Mouse (Mus musculus) liver, embryonic 14.5 days (tissue): ENCODE results near the gene Smim13. TPM values are rescaled to one million over a fixed set of nuclear protein-coding genes. Genes with fewer than 3 reads are reported as not detected.
"Not testable (repeated sequence)": the region's sequence is repeated elsewhere in the genome, so short reads cannot be mapped to it uniquely, and the experiment has no call there.

Source experiments
- ATAC-seq: fragments of 200-750 bp; cut with Nextera tagmentation; 2 replicates; pipeline ENCODE4 v1.8.0; 2017; ENCODE audit warnings: moderate number of reproducible peaks, mild to moderate bottlenecking, moderate library complexity; ENCODE audit not compliant: insufficient read depth
- DNase-seq, 3 experiments: peaks; one replicate each; pipeline ENCODE4 v3.0.0-alpha.2; 2012 to 2013; ENCODE audit warnings: low read depth in 3 of 3, low spot score in 3 of 3
- H3K27ac ChIP-seq: fragments of 300-500 bp; sonication (generic); 2 replicates; pipeline ENCODE4 v1.5.1; 2014; ENCODE audit warnings: moderate library complexity, mild to moderate bottlenecking, control low read depth, inconsistent platforms
- H3K27me3 ChIP-seq: fragments of 300-500 bp; sonication (generic); 2 replicates; pipeline ENCODE4 v1.6.1; 2014; ENCODE audit warnings: mild to moderate bottlenecking, low read length, moderate library complexity; ENCODE audit not compliant: control insufficient read depth, insufficient read depth
- H3K36me3 ChIP-seq: fragments of 300-500 bp; sonication (generic); replicated peaks from 2 replicates; pipeline ENCODE4 v1.6.1; 2014; ENCODE audit warnings: low read depth; ENCODE audit not compliant: control insufficient read depth, insufficient read depth
- H3K4me1 ChIP-seq, 2 experiments: fragments of 200-500 bp in 1 of 2; fragments of 300-500 bp in 1 of 2; sonication (generic) in 1 of 2; replicated peaks; 2 replicates each; pipeline ENCODE4 v1.6.1; 2012 to 2014; ENCODE audit warnings: antibody characterized with exemption in 1 of 2, inconsistent platforms in 1 of 2, low read length in 1 of 2; ENCODE audit not compliant: control insufficient read depth in 2 of 2, insufficient read depth in 2 of 2
- H3K4me2 ChIP-seq: fragments of 300-500 bp; sonication (generic); 2 replicates; pipeline ENCODE4 v1.6.1; 2014; ENCODE audit warnings: low read depth, mild to moderate bottlenecking, control low read depth, moderate library complexity
- H3K4me3 ChIP-seq, 2 experiments: fragments of 200-500 bp in 1 of 2; fragments of 300-500 bp in 1 of 2; sonication (generic) in 1 of 2; 2 replicates each; pipeline ENCODE4 v1.5.1; 2012 to 2014; ENCODE audit warnings: low read depth in 2 of 2, low read length in 2 of 2, mild to moderate bottlenecking in 2 of 2, control low read depth in 1 of 2, inconsistent platforms in 1 of 2, moderate library complexity in 1 of 2; ENCODE audit not compliant: insufficient read depth in 1 of 2
- H3K9ac ChIP-seq: fragments of 300-500 bp; sonication (generic); replicated peaks from 2 replicates; pipeline ENCODE4 v1.6.1; 2014; ENCODE audit warnings: mild to moderate bottlenecking, control low read depth, moderate library complexity
- H3K9me3 ChIP-seq: fragments of 300-500 bp; sonication (generic); 2 replicates; pipeline ENCODE4 v1.6.1; 2016; ENCODE audit warnings: low read length, mixed read lengths; ENCODE audit not compliant: control insufficient read depth
- CTCF ChIP-seq: IDR thresholded peaks from 2 replicates; pipeline ENCODE4 v1.5.1; 2016; ENCODE audit warnings: antibody characterized with exemption, low read depth, control low read depth
- EP300 ChIP-seq: IDR thresholded peaks from 2 replicates; pipeline ENCODE4 v1.6.1; 2016; ENCODE audit warnings: antibody characterized with exemption, low read depth
- WGBS: fragments of 180-500 bp; shearing (Covaris S2); extraction: QIAGEN DNeasy Blood & Tissue Kit; methylation state at CpG from one replicate; pipeline ENCODE4 v1.1.7; 2014; ENCODE audit not compliant: insufficient replicate concordance; 5-methylcytosine and 5-hydroxymethylcytosine counted together
- polyA plus RNA-seq, 2 experiments: library from polyadenylated mRNA; depleted of rRNA in 1 of 2; stranded (reverse) in 1 of 2; unstranded in 1 of 2; fragments of >200 nt; fragmentation: Nextera tagmentation in 1 of 2; extraction: Ambion mirVana in 1 of 2; gene quantifications; 2 replicates each; pipeline versions ENCODE4 v1.2.1 to v1.2.3; 2012 to 2014

Gene Smim13
- polyA plus RNA-seq, 2 experiments = 3.1 to 3.8 TPM

DNA sequence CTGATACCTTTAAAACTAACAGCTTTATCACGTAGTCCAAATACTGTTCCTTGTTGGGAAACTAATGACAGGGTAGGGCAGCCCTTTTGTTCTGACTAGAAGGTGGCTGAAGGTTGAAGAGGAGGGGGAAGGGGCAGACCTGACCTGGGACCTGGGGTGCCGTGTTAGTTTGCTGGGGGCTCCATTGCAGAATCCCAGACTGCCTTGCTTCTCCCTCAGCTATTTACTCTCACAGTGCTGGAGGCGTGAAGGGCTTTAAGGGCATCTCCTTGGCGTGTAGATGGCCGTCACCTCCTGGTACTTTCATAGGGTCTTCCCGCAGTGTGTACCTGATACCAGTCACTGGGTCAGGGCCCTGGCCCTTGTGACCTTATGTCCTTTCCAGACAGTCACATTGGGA is 2.5 kb downstream of the Smim13 start:
- WGBS = 77% methylated on average over 6 of the region's 6 CpGs
- H3K27ac ChIP-seq = no peak overlapping the region
- no peak overlapping the region for H3K9ac ChIP-seq
- H3K4me1 ChIP-seq = peaks cover 9% of the 10 kb centered on the region in 2 experiments
- H3K4me3 ChIP-seq = no peak overlapping the region
- H3K9me3 ChIP-seq = no peaks in the 10 kb centered on the region
- H3K4me2 ChIP-seq = no peak overlapping the region
- DNase-seq (no peak), ATAC-seq (no peak)
- H3K27me3 ChIP-seq = no peaks in the 10 kb centered on the region
- H3K36me3 ChIP-seq = no peaks in the 10 kb centered on the region
- TF ChIP-seq EP300 (no peak), CTCF (no peak)

DNA sequence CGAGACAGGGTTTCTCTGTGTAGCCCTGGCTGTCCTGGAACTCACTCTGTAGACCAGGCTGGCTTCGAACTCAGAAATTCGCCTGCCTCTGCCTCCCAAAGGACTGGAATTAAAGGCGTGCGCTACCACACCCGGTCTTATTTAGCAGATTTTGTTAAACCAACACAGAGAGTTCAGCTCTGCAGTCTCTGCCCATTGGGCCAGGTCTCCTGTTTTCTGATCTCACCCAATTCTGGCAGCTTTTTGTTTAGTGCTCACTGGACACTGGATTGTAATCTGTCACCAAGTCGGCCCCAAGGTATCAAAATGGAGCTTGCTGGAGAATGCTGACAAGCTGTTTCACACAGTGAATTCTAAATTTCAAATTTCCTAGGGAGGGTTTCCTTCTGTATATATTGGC is 3.1 kb downstream of the Smim13 start:
- Histone ChIP-seq H3K9ac (no peak overlapping the region), H3K4me3 (no peak overlapping the region), H3K36me3 (no peaks in the 10 kb centered on the region), H3K9me3 (no peaks in the 10 kb centered on the region), H3K27me3 (no peaks in the 10 kb centered on the region), H3K4me2 (no peak overlapping the region), H3K4me1 (peaks cover 9% of the 10 kb centered on the region in 2 experiments), H3K27ac (no peak overlapping the region)
- DNase-seq (no peak), ATAC-seq (no peak)
- TF ChIP-seq CTCF (no peak), EP300 (no peak)
- 71% methylated on average over 7 of the region's 7 CpGs for WGBS

DNA sequence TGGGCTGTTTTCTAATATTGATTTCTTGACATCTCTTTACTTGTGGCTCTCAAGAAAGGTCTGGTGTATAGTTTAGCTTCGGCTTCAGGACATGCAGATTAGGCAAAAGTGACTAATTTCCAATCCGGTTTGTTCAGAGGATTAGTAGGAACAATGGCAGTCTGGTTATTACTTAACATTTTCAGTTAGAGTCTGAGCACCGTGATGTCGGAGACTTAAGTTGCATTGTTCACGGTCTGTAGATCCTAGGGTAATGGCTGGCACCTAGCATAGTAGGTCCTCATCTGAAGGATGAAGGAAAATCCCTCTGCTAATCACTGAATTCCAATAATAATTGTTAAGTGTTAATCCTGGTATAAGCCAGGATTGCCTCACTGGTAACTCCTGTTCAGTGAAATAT is 6.5 kb downstream of the Smim13 start:
- Histone ChIP-seq H3K4me2 (no peak overlapping the region), H3K27me3 (no peaks in the 10 kb centered on the region), H3K36me3 (no peaks in the 10 kb centered on the region), H3K4me1 (peaks cover 2 to 5% of the 10 kb centered on the region in 2 experiments; a peak in 3 of 4 replicates), H3K27ac (no peak overlapping the region), H3K4me3 (no peak overlapping the region), H3K9ac (no peak overlapping the region), H3K9me3 (no peaks in the 10 kb centered on the region)
- 76% methylated on average over 5 of the region's 5 CpGs for WGBS
- DNase-seq (no peak), ATAC-seq (no peak)
- TF ChIP-seq EP300 = no peak
- TF ChIP-seq CTCF = no peak

DNA sequence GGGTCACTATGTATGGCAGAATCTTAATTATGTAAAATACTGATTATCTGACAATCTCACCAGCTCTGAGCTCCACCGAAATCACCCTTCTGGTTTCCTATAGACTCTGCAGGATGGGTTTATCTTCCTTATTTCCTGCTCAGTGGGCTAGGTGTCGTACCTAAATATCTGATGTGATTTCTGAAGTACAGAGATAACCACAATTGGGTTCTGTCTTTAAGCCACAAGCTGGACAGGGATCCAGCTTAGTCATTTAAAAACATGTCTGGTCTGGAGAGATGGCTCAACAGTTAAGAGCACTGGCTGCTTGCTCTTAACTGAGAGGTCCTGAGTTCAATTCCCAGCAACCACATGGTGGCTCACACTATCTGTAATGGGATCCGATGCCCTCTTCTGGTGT is 7.3 kb downstream of the Smim13 start:
- Histone ChIP-seq H3K9ac (no peak overlapping the region), H3K9me3 (no peaks in the 10 kb centered on the region), H3K27ac (no peak overlapping the region), H3K4me3 (no peak overlapping the region), H3K36me3 (no peaks in the 10 kb centered on the region), H3K4me2 (no peak overlapping the region), H3K4me1 (no peaks in the 10 kb centered on the region; a peak in 1 of 4 replicates), H3K27me3 (no peaks in the 10 kb centered on the region)
- ATAC-seq = no peak
- WGBS = 36% methylated on average over 3 of the region's 3 CpGs
- TF ChIP-seq CTCF (no peak), EP300 (no peak)
- DNase-seq = no peak

DNA sequence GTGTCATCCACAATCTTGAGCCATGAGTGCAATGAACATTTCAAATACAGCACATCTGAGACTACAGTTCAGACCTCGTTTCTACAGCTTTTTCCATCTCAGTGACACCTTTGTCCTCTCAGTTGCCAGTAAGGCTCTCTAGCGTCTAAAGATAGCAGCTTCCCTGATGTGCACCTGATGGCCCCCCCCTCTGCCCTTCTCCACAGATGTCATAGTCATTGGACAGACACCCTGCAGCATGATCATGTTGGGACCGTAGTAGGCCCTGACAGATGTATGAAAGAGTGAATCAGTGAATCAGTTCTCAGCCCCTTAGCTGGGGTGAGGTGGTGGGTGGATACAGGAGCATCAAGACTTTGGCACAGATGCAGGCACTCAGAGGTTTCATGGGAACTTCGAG is 8.2 kb downstream of the Smim13 start:
- Histone ChIP-seq H3K9me3 (no peaks in the 10 kb centered on the region), H3K27ac (no peak overlapping the region), H3K9ac (no peak overlapping the region), H3K4me1 (no peaks in the 10 kb centered on the region), H3K4me2 (no peak overlapping the region), H3K36me3 (no peaks in the 10 kb centered on the region), H3K27me3 (no peaks in the 10 kb centered on the region), H3K4me3 (no peak overlapping the region)
- DNase-seq = no peak
- 59% methylated on average over 4 of the region's 4 CpGs for WGBS
- no peak for ATAC-seq
- TF ChIP-seq CTCF = no peak
- no peak for TF ChIP-seq EP300

DNA sequence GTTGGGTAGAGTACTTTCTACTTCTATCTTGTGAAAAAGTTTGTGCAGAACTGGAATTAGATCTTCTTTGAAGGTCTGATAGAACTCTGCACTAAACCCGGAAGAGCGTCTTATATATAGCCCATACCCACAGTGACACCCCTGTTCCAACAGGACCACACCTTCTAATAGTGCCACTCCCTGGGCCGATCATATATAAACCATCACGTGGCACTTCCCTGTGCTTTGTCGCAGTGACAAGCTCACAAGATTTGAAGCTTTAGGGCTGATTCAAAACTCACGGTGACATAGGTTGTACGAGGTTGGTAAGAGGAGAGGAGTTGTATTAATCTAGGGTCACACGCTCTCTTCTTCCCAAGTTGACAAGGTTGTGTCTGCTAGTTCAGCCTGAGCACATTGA is 12.0 kb downstream of the Smim13 start:
- 79% methylated on average over 8 of the region's 8 CpGs for WGBS
- DNase-seq, H3K4me1 ChIP-seq, H3K4me3 ChIP-seq, H3K27ac ChIP-seq, H3K27me3 ChIP-seq, H3K9me3 ChIP-seq, H3K4me2 ChIP-seq, H3K9ac ChIP-seq, H3K36me3 ChIP-seq, ATAC-seq: not testable (repeated sequence)
